Mouse (Mus musculus) embryonic facial prominence, embryonic 11.5 days (tissue): ENCODE measurements at regions not wholly inside any gene's neighbourhood (a gene's known extent, or its start where the extent isn't known, plus 50 kb on each side); places are given as distances from the start of the nearest gene placed in this dataset.

Source experiments
- ATAC-seq: fragments of 200-750 bp; cut with Nextera tagmentation; replicated peaks from 2 replicates; pipeline ENCODE4 v1.8.0; 2017; ENCODE audit warnings: low read depth; ENCODE audit not compliant: insufficient number of reproducible peaks, low FRiP score, low TSS enrichment
- DNase-seq: peaks from one replicate; pipeline ENCODE4 v3.0.0-alpha.2; 2015; ENCODE audit warnings: low spot score
- H3K27ac ChIP-seq: fragments of 300-500 bp; sonication (generic); replicated peaks from 2 replicates; pipeline ENCODE4 v1.5.1; 2014; ENCODE audit warnings: mild to moderate bottlenecking, low read depth, low read length, control low read depth
- H3K27me3 ChIP-seq: fragments of 300-500 bp; sonication (generic); 2 replicates; pipeline ENCODE4 v1.6.1; 2014; ENCODE audit warnings: mild to moderate bottlenecking, low read length, moderate library complexity, mixed read lengths; ENCODE audit not compliant: control insufficient read depth, insufficient read depth
- H3K36me3 ChIP-seq: fragments of 300-500 bp; sonication (generic); replicated peaks from 2 replicates; pipeline ENCODE4 v1.6.1; 2014; ENCODE audit warnings: low read depth, mild to moderate bottlenecking, low read length, moderate library complexity, mixed read lengths; ENCODE audit not compliant: control insufficient read depth, insufficient read depth
- H3K4me1 ChIP-seq: fragments of 300-500 bp; sonication (generic); 2 replicates; pipeline ENCODE4 v1.6.1; 2014; ENCODE audit warnings: low read length, mixed read lengths; ENCODE audit not compliant: control insufficient read depth, insufficient read depth
- H3K4me2 ChIP-seq: fragments of 300-500 bp; sonication (generic); 2 replicates; pipeline ENCODE4 v1.6.1; 2014; ENCODE audit warnings: low read depth, mild to moderate bottlenecking, control low read depth, low read length, moderate library complexity
- H3K4me3 ChIP-seq: fragments of 300-500 bp; sonication (generic); 2 replicates; pipeline ENCODE4 v1.5.1; 2014; ENCODE audit warnings: low read depth, low read length, control low read depth
- H3K9ac ChIP-seq: fragments of 300-500 bp; sonication (generic); replicated peaks from 2 replicates; pipeline ENCODE4 v1.6.1; 2014; ENCODE audit warnings: mild to moderate bottlenecking, control low read depth, low read length
- H3K9me3 ChIP-seq: fragments of 300-500 bp; sonication (generic); replicated peaks from 2 replicates; pipeline ENCODE4 v1.6.1; 2016; ENCODE audit warnings: mild to moderate bottlenecking, low read length, inconsistent platforms, mixed read lengths; ENCODE audit not compliant: control insufficient read depth
- WGBS: fragments of 180-500 bp; shearing (Covaris S2); extraction: QIAGEN DNeasy Blood & Tissue Kit; methylation state at CpG from one replicate; pipeline ENCODE4 v1.1.7; 2014; 5-methylcytosine and 5-hydroxymethylcytosine counted together

DNA sequence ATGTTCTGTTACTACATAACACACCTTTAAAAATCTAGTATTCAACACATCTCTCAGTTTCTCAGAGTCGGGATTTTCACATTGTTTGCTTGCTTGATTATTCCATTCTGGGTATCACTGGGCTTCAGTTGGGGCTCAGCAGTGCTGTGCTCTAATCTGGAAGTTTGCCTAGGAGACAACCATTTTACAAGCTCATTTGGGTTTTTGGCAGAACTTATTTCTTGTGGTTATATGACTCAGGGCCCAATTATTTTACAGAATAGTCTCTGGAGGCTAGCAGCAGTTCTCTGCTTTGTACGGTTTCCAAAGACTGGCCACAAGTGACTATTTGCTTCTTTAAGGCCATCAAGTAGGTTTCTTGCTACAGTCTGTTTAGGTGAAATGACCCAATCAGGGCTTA is 565.4 kb downstream of the Nup35 start:
- H3K4me2 ChIP-seq = no peak overlapping the region
- no peak overlapping the region for H3K27ac ChIP-seq
- H3K4me1 ChIP-seq = no peaks in the 10 kb centered on the region
- WGBS = 92% methylated on average over 2 of the region's 2 CpGs
- DNase-seq (no peak), ATAC-seq (no peak)
- H3K4me3 ChIP-seq = no peak overlapping the region
- no peaks in the 10 kb centered on the region for H3K27me3 ChIP-seq
- H3K36me3 ChIP-seq = no peaks in the 10 kb centered on the region
- H3K9ac ChIP-seq = no peak overlapping the region
- H3K9me3 ChIP-seq = no peaks in the 10 kb centered on the region

DNA sequence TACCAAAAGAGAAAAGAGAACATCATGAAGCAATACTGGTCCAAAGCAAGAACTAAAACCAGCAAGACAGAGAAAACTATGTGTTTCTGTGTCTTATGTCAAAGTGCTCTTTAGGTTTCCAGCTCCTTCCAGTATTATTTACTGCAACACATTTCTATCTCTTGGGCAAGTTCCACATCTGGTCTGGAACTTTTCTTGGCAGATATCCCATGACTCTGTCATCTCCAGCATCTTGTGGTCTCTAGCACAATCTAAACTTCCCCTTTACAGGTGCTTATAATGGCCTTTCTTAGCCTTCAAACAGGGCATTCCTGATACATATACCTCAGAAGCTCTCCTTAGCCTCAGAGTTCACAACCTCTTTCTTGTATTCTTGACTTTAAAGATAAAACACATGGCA is 568.9 kb downstream of the Nup35 start:
- no peak overlapping the region for H3K4me2 ChIP-seq
- no peak overlapping the region for H3K9ac ChIP-seq
- no peaks in the 10 kb centered on the region for H3K27me3 ChIP-seq
- no peaks in the 10 kb centered on the region for H3K36me3 ChIP-seq
- DNase-seq = no peak
- H3K27ac ChIP-seq = no peak overlapping the region
- no peaks in the 10 kb centered on the region for H3K4me1 ChIP-seq
- ATAC-seq = no peak
- H3K9me3 ChIP-seq = no peaks in the 10 kb centered on the region
- no peak overlapping the region for H3K4me3 ChIP-seq

DNA sequence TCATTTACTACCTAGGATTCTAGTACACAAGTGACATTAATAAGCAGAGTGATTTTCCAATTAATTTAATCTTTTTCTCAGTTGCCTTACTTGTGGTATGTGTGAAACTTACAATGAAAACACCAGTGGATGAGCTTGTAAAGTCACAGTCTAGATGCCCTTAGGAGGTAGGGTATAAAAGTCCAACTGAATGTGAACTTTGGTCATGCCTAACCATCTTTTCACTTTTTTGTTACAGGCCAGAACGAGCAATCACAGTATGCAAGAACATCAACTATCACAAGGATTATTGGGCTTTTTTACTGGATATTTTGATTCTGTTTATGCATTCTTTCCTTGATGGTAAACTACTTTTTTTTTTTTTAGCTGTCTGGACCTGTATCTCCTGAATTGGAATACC is 573.8 kb downstream of the Nup35 start:
- DNase-seq (no peak), ATAC-seq (no peak)
- H3K27me3 ChIP-seq = no peaks in the 10 kb centered on the region
- no peak overlapping the region for H3K4me3 ChIP-seq
- no peak overlapping the region for H3K27ac ChIP-seq
- H3K36me3 ChIP-seq = no peaks in the 10 kb centered on the region
- 75% methylated on average over 1 of the region's 1 CpGs for WGBS
- H3K9me3 ChIP-seq = no peaks in the 10 kb centered on the region
- H3K9ac ChIP-seq = no peak overlapping the region
- no peaks in the 10 kb centered on the region for H3K4me1 ChIP-seq
- H3K4me2 ChIP-seq = no peak overlapping the region

DNA sequence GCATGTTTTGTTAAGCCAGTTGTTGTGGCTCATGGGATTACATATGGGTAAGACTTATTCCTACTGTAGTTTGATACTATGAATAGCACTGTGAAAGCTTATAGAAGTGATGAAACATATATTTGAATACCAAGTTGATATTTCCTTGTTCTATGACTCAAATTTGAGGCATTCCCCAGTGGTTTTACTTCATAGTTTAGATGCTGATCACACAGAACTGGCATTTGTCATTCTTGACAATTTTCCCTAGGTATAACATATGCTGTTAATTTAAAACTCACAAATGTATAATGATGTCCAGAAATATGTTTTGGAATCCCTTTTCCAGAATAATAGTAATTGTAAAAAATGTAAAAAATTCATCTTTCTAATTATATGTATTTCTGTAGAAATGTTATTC is 583.5 kb downstream of the Nup35 start:
- no peaks in the 10 kb centered on the region for H3K4me1 ChIP-seq
- no peak overlapping the region for H3K4me3 ChIP-seq
- no peaks in the 10 kb centered on the region for H3K36me3 ChIP-seq
- no peak overlapping the region for H3K9ac ChIP-seq
- no peak overlapping the region for H3K27ac ChIP-seq
- ATAC-seq = no peak
- DNase-seq = no peak
- no peaks in the 10 kb centered on the region for H3K9me3 ChIP-seq
- H3K4me2 ChIP-seq = no peak overlapping the region
- H3K27me3 ChIP-seq = no peaks in the 10 kb centered on the region
